Mouse (Mus musculus) kidney, adult 18-20 months (tissue): ENCODE data around the gene Gm5934.
"Not testable (repeated sequence)": the region's sequence is repeated elsewhere in the genome, so short reads cannot be mapped to it uniquely, and the experiment has no call there.

Experiments used
- DNase-seq: peaks from one replicate; pipeline ENCODE4 v3.0.0; 2021

Gm5934 gene

DNA sequence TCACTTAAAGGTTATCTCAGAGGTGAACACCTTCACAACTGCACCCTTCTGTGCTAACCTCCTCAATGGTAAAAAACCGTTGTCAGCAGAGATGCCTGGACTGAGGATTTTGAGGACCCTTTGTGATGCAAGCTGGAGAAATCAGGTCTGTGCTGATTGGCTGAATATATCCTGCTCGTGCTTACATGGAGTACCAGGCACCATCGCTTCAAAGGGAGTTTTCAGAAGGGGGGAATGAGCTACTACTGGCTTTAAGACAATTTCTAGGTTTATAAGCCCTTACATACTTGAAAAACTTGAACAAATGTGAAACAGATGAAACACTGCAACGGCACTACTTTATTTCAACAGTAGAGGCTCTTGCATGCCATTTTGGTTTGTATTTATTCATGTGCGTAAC lies at the start of gene Gm5934:
TSS of gene Gm5934 (minus strand) at position 101 of the 400 bp plus-strand sequence.
- not testable (repeated sequence) for DNase-seq
